Comparison of ENCODE assay signal across 8 mouse cellular contexts in the genomic region with DNA sequence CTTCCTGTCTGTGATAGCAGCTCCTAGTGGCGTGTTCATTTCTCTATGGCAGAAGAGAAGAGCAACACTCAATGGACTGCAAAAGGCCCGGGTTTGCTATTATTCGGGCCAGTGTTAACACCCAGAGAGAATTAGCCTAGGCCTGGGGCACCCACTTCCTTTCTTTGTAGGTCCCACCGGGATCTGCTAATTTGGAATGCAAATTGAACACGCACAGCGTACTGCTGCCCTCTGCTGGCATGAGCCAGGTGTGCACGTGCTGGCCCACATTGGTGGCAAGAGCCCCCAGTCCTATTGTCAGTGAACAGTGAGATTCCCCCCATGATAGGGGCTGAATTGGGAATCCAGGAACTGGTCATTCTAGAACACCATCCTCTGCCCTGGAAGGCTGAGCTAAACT.
DNase-seq lines count a peak whose midpoint lies in the region; ATAC-seq lines count a peak whose summit lies in the region.

No protein-coding gene starts in this region.

- 3% methylated on average over 7 of the region's 7 CpGs for WGBS in hindbrain, embryonic 15.5 days

- no peak overlapping the region for H3K4me3 ChIP-seq in hindbrain, embryonic 15.5 days

- H3K9me3 ChIP-seq in hindbrain, embryonic 15.5 days = no peaks in the 10 kb centered on the region

- DNase-seq in MN1 (ENCODE audit: low spot score) = peak; percentile 14
- DNase-seq in cerebellum, postnatal 10 days = peak; percentile 92 to 94
- DNase-seq in frontal cortex, postnatal 36 days (ENCODE audit: low spot score in 2 of 2) = peak; percentile 76 to 78
- DNase-seq in left cerebral cortex, adult 18-20 months (ENCODE audit: low spot score in 2 of 2) = peak; percentile 62 to 78
- DNase-seq in right cerebral cortex, adult 2 months (ENCODE audit: low spot score in 2 of 2) = peak; percentile 76 to 77
- DNase-seq in urinary bladder, postnatal 10 days (ENCODE audit: low spot score) = peak; percentile 26

- peaks cover 13% of the 10 kb centered on the region; the same call in 1 of the 2 replicates for H3K4me1 ChIP-seq in hindbrain, embryonic 15.5 days (replicated peaks)

- H3K36me3 ChIP-seq in hindbrain, embryonic 15.5 days = no peaks in the 10 kb centered on the region

- H3K4me2 ChIP-seq in hindbrain, embryonic 15.5 days = peak overlapping the region; percentile 49

- H3K27me3 ChIP-seq in hindbrain, embryonic 15.5 days = no peaks in the 10 kb centered on the region

- H3K9ac ChIP-seq in hindbrain, embryonic 15.5 days = no peak overlapping the region

- ATAC-seq in hindbrain, embryonic 15.5 days (ENCODE audit: low FRiP score, low read depth) = 0 out of 2 replicates have a peak, but pooled peaks have one; percentile 27
- peak; percentile 94 for ATAC-seq in megakaryocyte, adult 5-6 weeks (ENCODE audit: poor library complexity, severe bottlenecking)

- no peak overlapping the region for H3K27ac ChIP-seq in hindbrain, embryonic 15.5 days (replicated peaks)

Comparison
In these comparisons a context has a peak if more than half of its experiments do, and no peak if none do; other contexts are left out.
1. DNase-seq: peak in every context shown above with its lines; median percentile 93 in cerebellum, postnatal 10 days; 77 in frontal cortex, postnatal 36 days; 76 in right cerebral cortex, adult 2 months; 70 in left cerebral cortex, adult 18-20 months; 26 in urinary bladder, postnatal 10 days; 14 in MN1.